Comparison of ENCODE assay signal across 15 mouse cellular contexts in the genomic region with DNA sequence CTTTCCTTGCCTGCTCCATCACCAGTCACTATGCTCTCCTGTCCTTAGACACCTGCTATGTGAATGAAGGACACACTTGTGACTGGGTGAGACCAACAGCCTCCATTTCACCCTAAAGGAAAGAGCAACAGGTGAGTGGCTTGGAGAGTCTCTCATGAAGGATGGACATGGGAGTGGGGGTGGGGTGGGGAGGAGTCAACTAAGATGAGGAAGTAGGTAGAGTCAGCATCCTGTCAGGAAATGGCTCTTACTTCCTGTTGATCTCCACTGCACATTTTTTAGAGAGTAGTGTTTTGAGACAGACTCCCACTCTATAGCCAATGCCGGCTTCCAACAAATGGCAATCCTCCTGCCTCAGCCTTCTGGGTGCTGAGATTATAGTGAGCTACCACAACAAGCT. TPM values are rescaled to one million over a fixed set of nuclear protein-coding genes. Genes with fewer than 3 reads are reported as not detected.
DNase-seq lines count a peak whose midpoint lies in the region; ATAC-seq lines count a peak whose summit lies in the region.
"Had no signal": no experiment of that assay in that cellular context is flagged by ENCODE, and none has a peak within 500 bp of the region (broad histone marks: within the 10 kb centered on the region; RNA-seq: fewer than 3 reads in every experiment).

No protein-coding gene starts in this region.

- no peak overlapping the region for H3K4me3 ChIP-seq in brown adipose tissue, adult 24 weeks (ENCODE audit: insufficient read depth, low read depth, low read length)
- H3K4me3 ChIP-seq: layer of hippocampus, adult 2 months; limb, embryonic 10.5 days; lung, embryonic 15.5 days had no signal

- H3K4me1 ChIP-seq in brown adipose tissue, adult 24 weeks (ENCODE audit: control insufficient read depth, insufficient read depth, insufficient read length, low read length): peaks cover 9% of the 10 kb centered on the region
- H3K4me1 ChIP-seq: limb, embryonic 10.5 days; lung, embryonic 15.5 days had no signal

- peak; percentile 47 to 64 for DNase-seq in spleen, adult 18-20 months
- DNase-seq in spleen, postnatal 14 days (ENCODE audit: low spot score in 2 of 2): no peak
- peak; percentile 11 for DNase-seq in thymus, postnatal 25 days
- DNase-seq in ovary, postnatal 10 days (ENCODE audit: low spot score): no peak
- DNase-seq in urinary bladder, postnatal 14 days (ENCODE audit: low spot score): no peak
- DNase-seq in layer of hippocampus, adult 8-10 months (ENCODE audit: low spot score in 2 of 2): no peak
- DNase-seq: kidney, adult 18-20 months had no signal

- peak overlapping the region; percentile 77 for H3K27ac ChIP-seq in brown adipose tissue, adult 24 weeks (replicated peaks; ENCODE audit: low read depth, low read length)
- H3K27ac ChIP-seq: layer of hippocampus, adult 2 months; limb, embryonic 10.5 days; lung, embryonic 15.5 days had no signal

- ATAC-seq in megakaryocyte progenitor cell, adult 5-6 weeks (replicated peaks; ENCODE audit: poor library complexity): 0 out of 2 replicates have a peak, but pooled peaks have one; percentile 52

RNA-seq across cellular contexts. Expression of gene Btnl2, which starts 0.3 kb away (rescaled TPM):
- 0.67 TPM in 1 of 2 replicates, not detected in the other for polyA plus RNA-seq in brown adipose tissue, adult 24 weeks (2012; ENCODE audit: insufficient read depth, insufficient read length, missing spikeins)
- not detected in 2 replicates for total RNA-seq in megakaryocyte progenitor cell, adult 5-6 weeks (2015)
- not detected in 2 replicates for total RNA-seq in megakaryocyte progenitor cell, adult 5-6 weeks (2017)
- 1 to 10 TPM in 1 of 4 experiments, under 1 TPM in 3; 0.47 to 1.0 (median 0.73) TPM for total RNA-seq in layer of hippocampus, adult 8-10 months (2022)
- total RNA-seq: ES-E14 had no signal
- polyA plus RNA-seq: heart, postnatal 0 days; limb, embryonic 10.5 days had no signal

RNA-seq across cellular contexts. Expression of gene Btnl1, which starts 22.0 kb away (rescaled TPM):
- not detected in 2 replicates for polyA plus RNA-seq in brown adipose tissue, adult 24 weeks (2012; ENCODE audit: insufficient read depth, insufficient read length, missing spikeins)
- not detected in 2 replicates for total RNA-seq in megakaryocyte progenitor cell, adult 5-6 weeks (2015)
- total RNA-seq in megakaryocyte progenitor cell, adult 5-6 weeks (2017): not detected in 2 replicates
- total RNA-seq in layer of hippocampus, adult 8-10 months (2022): not detected
- total RNA-seq: ES-E14; gastrocnemius, adult 8-10 months; layer of hippocampus, adult 2 months had no signal
- polyA plus RNA-seq: heart, postnatal 0 days; limb, embryonic 10.5 days; lung, embryonic 15.5 days had no signal

RNA-seq across cellular contexts. Expression of gene H2-Eb2, which starts 29.5 kb away (rescaled TPM):
- polyA plus RNA-seq in brown adipose tissue, adult 24 weeks (2012; ENCODE audit: insufficient read depth, insufficient read length, missing spikeins): not detected in 2 replicates
- 0.02 TPM in 1 of 2 replicates, not detected in the other for total RNA-seq in megakaryocyte progenitor cell, adult 5-6 weeks (2015)
- not detected in 2 replicates for total RNA-seq in megakaryocyte progenitor cell, adult 5-6 weeks (2017)
- not detected for total RNA-seq in layer of hippocampus, adult 8-10 months (2022)
- total RNA-seq: ES-E14; gastrocnemius, adult 8-10 months; layer of hippocampus, adult 2 months had no signal
- polyA plus RNA-seq: heart, postnatal 0 days; limb, embryonic 10.5 days had no signal

RNA-seq across cellular contexts. Expression of gene BC051142, which starts 43.7 kb away (rescaled TPM):
- not detected in 2 replicates for polyA plus RNA-seq in brown adipose tissue, adult 24 weeks (2012; ENCODE audit: insufficient read depth, insufficient read length, missing spikeins)
- total RNA-seq in megakaryocyte progenitor cell, adult 5-6 weeks (2015): 1.7 and 4.5 TPM in 2 replicates
- 1.0 and 2.4 TPM in 2 replicates for total RNA-seq in megakaryocyte progenitor cell, adult 5-6 weeks (2017)
- total RNA-seq in layer of hippocampus, adult 8-10 months (2022): 1 to 10 TPM; 3.5 to 6.1 (median 4.5) TPM
- total RNA-seq: ES-E14; gastrocnemius, adult 8-10 months had no signal

RNA-seq across cellular contexts. Expression of gene H2-Eb1, which starts 49.3 kb away (rescaled TPM):
- 93.0 and 109 TPM in 2 replicates for polyA plus RNA-seq in brown adipose tissue, adult 24 weeks (2012; ENCODE audit: insufficient read depth, insufficient read length, missing spikeins)
- total RNA-seq in megakaryocyte progenitor cell, adult 5-6 weeks (2015): 5.0 and 5.6 TPM in 2 replicates
- 11.2 and 17.2 TPM in 2 replicates for total RNA-seq in megakaryocyte progenitor cell, adult 5-6 weeks (2017)
- total RNA-seq in layer of hippocampus, adult 8-10 months (2022): 10 to 100 TPM in 2 of 4 experiments, 1 to 10 TPM in 2; 1.9 to 25.1 (median 10.1) TPM

Comparison
In these comparisons a context has a peak if more than half of its experiments do, and no peak if none do; other contexts are left out.
1. DNase-seq: peak in spleen, adult 18-20 months (2 of 2) and thymus, postnatal 25 days (single experiment); none in spleen, postnatal 14 days (0 of 2), ovary, postnatal 10 days (single experiment), urinary bladder, postnatal 14 days (single experiment) and layer of hippocampus, adult 8-10 months (0 of 2).